Mouse (Mus musculus): Measurements from ENCODE around the gene C330021F23Rik. TPM values are rescaled to one million over a fixed set of nuclear protein-coding genes. Genes with fewer than 3 reads are reported as not detected.

C330021F23Rik gene
- 0.25 TPM in 1 of 2 replicates, not detected in the other for polyA plus RNA-seq (2015; fragmentation: Nextera tagmentation; extraction: Ambion mirVana)

GRCm38 (mm10) chr8:3567641-3568371, at the start of gene C330021F23Rik:
C330021F23Rik (plus strand) TSS chr8:3567990.

GRCm38 (mm10) chr8:3586993-3587390, 19.2 kb downstream of the C330021F23Rik start, which contains the start of gene Camsap3:
Camsap3 (plus strand) TSS chr8:3587293.

GRCm38 (mm10) chr8:3621199-3621970, 53.6 kb downstream of the C330021F23Rik start, which contains the start of the genes Xab2 and Pet100:
Xab2 (minus strand) TSS chr8:3621316.
Pet100 (plus strand) TSS chr8:3621548.

GRCm38 (mm10) chr8:3625445-3625844, 57.7 kb downstream of the C330021F23Rik start, which contains the start of gene Pcp2:
Pcp2 (minus strand) TSS chr8:3625545.

GRCm38 (mm10) chr8:3630647-3631477, 63.1 kb downstream of the C330021F23Rik start, which contains the start of gene Stxbp2:
Stxbp2 (plus strand) TSS chr8:3630955.

Other genes starting within 250 kb of the C330021F23Rik start
- gene A430078G23Rik, start 214.6 kb upstream of the C330021F23Rik start, polyA plus RNA-seq (2015; fragmentation: Nextera tagmentation; extraction: Ambion mirVana) = 0.12 and 0.21 TPM in 2 replicates
- gene Arhgef18, start 175.0 kb upstream of the C330021F23Rik start, polyA plus RNA-seq (2015; fragmentation: Nextera tagmentation; extraction: Ambion mirVana) = 7.6 and 9.2 TPM in 2 replicates
- 5.5 and 7.1 TPM in 2 replicates for gene Pex11g, start 100.3 kb upstream of the C330021F23Rik start, polyA plus RNA-seq (2015; fragmentation: Nextera tagmentation; extraction: Ambion mirVana)
- gene Tex45, start 97.1 kb upstream of the C330021F23Rik start, polyA plus RNA-seq (2015; fragmentation: Nextera tagmentation; extraction: Ambion mirVana) = 0.10 TPM in 1 of 2 replicates, not detected in the other
- gene Zfp358, start 74.9 kb upstream of the C330021F23Rik start, polyA plus RNA-seq (2015; fragmentation: Nextera tagmentation; extraction: Ambion mirVana) = 17.3 and 18.6 TPM in 2 replicates
- gene Mcoln1, start 67.5 kb upstream of the C330021F23Rik start, polyA plus RNA-seq (2015; fragmentation: Nextera tagmentation; extraction: Ambion mirVana) = 30.1 and 32.9 TPM in 2 replicates
- 17.0 and 17.4 TPM in 2 replicates for gene Pnpla6, start 52.6 kb upstream of the C330021F23Rik start, polyA plus RNA-seq (2015; fragmentation: Nextera tagmentation; extraction: Ambion mirVana)
- 4.9 and 5.3 TPM in 2 replicates for gene Camsap3, start 19.3 kb downstream of the C330021F23Rik start, polyA plus RNA-seq (2015; fragmentation: Nextera tagmentation; extraction: Ambion mirVana)
- 24.4 and 25.8 TPM in 2 replicates for gene Xab2, start 53.3 kb downstream of the C330021F23Rik start, polyA plus RNA-seq (2015; fragmentation: Nextera tagmentation; extraction: Ambion mirVana)
- gene Pet100, start 53.6 kb downstream of the C330021F23Rik start, polyA plus RNA-seq (2015; fragmentation: Nextera tagmentation; extraction: Ambion mirVana) = 104 and 109 TPM in 2 replicates
- not detected in 2 replicates for gene Pcp2, start 57.6 kb downstream of the C330021F23Rik start, polyA plus RNA-seq (2015; fragmentation: Nextera tagmentation; extraction: Ambion mirVana)
- 72.6 and 85.6 TPM in 2 replicates for gene Stxbp2, start 63.0 kb downstream of the C330021F23Rik start, polyA plus RNA-seq (2015; fragmentation: Nextera tagmentation; extraction: Ambion mirVana)
- gene Retn, start 87.8 kb downstream of the C330021F23Rik start, polyA plus RNA-seq (2015; fragmentation: Nextera tagmentation; extraction: Ambion mirVana) = not detected in 2 replicates
- gene Mcemp1, start 97.8 kb downstream of the C330021F23Rik start, polyA plus RNA-seq (2015; fragmentation: Nextera tagmentation; extraction: Ambion mirVana) = 0.69 and 7.5 TPM in 2 replicates
- gene Fcor, start 104.4 kb downstream of the C330021F23Rik start, polyA plus RNA-seq (2015; fragmentation: Nextera tagmentation; extraction: Ambion mirVana) = 3.4 and 8.5 TPM in 2 replicates
- 23.6 and 24.4 TPM in 2 replicates for gene Trappc5, start 108.3 kb downstream of the C330021F23Rik start, polyA plus RNA-seq (2015; fragmentation: Nextera tagmentation; extraction: Ambion mirVana)
- gene Fcer2a, start 126.2 kb downstream of the C330021F23Rik start, polyA plus RNA-seq (2015; fragmentation: Nextera tagmentation; extraction: Ambion mirVana) = 0.08 TPM in 1 of 2 replicates, not detected in the other
- 0.10 and 0.37 TPM in 2 replicates for gene Clec4g, start 152.7 kb downstream of the C330021F23Rik start, polyA plus RNA-seq (2015; fragmentation: Nextera tagmentation; extraction: Ambion mirVana)
- not detected in 2 replicates for gene Cd209a, start 181.0 kb downstream of the C330021F23Rik start, polyA plus RNA-seq (2015; fragmentation: Nextera tagmentation; extraction: Ambion mirVana)